Mouse (Mus musculus) forebrain, embryonic 14.5 days (tissue): ENCODE data around the gene Cnpy1. TPM values are rescaled to one million over a fixed set of nuclear protein-coding genes. Genes with fewer than 3 reads are reported as not detected.

Experiments
- ATAC-seq: fragments of 200-750 bp; cut with Nextera tagmentation; 2 replicates; pipeline ENCODE4 v1.8.0; 2017; ENCODE audit warnings: mild to moderate bottlenecking, moderate library complexity
- DNase-seq: peaks from one replicate; pipeline ENCODE4 v3.0.0-alpha.2; 2015; ENCODE audit warnings: low spot score
- H3K27ac ChIP-seq: fragments of 300-500 bp; sonication (generic); 2 replicates; pipeline ENCODE4 v1.5.1; 2014; ENCODE audit warnings: low read depth, mild to moderate bottlenecking, control low read depth, low read length, moderate library complexity
- H3K27me3 ChIP-seq: fragments of 300-500 bp; sonication (generic); replicated peaks from 2 replicates; pipeline ENCODE4 v1.6.1; 2014; ENCODE audit warnings: low read length, control low read depth, mixed read lengths; ENCODE audit not compliant: control insufficient read depth, insufficient read depth
- H3K36me3 ChIP-seq: fragments of 300-500 bp; sonication (generic); 2 replicates; pipeline ENCODE4 v1.6.1; 2014; ENCODE audit warnings: low read length, control low read depth; ENCODE audit not compliant: control insufficient read depth, insufficient read depth
- H3K4me1 ChIP-seq: fragments of 300-500 bp; sonication (generic); 2 replicates; pipeline ENCODE4 v1.6.1; 2014; ENCODE audit warnings: antibody characterized with exemption, low read length, control low read depth; ENCODE audit not compliant: control insufficient read depth, insufficient read depth
- H3K4me2 ChIP-seq: fragments of 300-500 bp; sonication (generic); 2 replicates; pipeline ENCODE4 v1.6.1; 2014; ENCODE audit warnings: mild to moderate bottlenecking, control low read depth, low read length
- H3K4me3 ChIP-seq: fragments of 300-500 bp; sonication (generic); 2 replicates; pipeline ENCODE4 v1.5.1; 2014; ENCODE audit warnings: low read depth, low read length, control low read depth
- H3K9ac ChIP-seq: fragments of 300-500 bp; sonication (generic); 2 replicates; pipeline ENCODE4 v1.6.1; 2014; ENCODE audit warnings: mild to moderate bottlenecking, low read length, control low read depth, moderate library complexity
- H3K9me3 ChIP-seq: fragments of 300-500 bp; sonication (generic); replicated peaks from 2 replicates; pipeline ENCODE4 v1.6.1; 2016; ENCODE audit warnings: low read length, control low read depth, mixed read lengths; ENCODE audit not compliant: control insufficient read depth
- WGBS: fragments of 180-500 bp; shearing (Covaris S2); extraction: QIAGEN DNeasy Blood & Tissue Kit; methylation state at CpG from one replicate; pipeline ENCODE4 v1.1.7; 2014; 5-methylcytosine and 5-hydroxymethylcytosine counted together
- polyA plus RNA-seq: library from polyadenylated mRNA; unstranded; fragments of >200 nt; fragmentation: Nextera tagmentation; extraction: Ambion mirVana; gene quantifications from 2 replicates; pipeline ENCODE4 v1.2.1, GENCODE M21; 2014

Gene Cnpy1
- polyA plus RNA-seq, 1 experiment from 2014 or later: 1.1 TPM

DNA sequence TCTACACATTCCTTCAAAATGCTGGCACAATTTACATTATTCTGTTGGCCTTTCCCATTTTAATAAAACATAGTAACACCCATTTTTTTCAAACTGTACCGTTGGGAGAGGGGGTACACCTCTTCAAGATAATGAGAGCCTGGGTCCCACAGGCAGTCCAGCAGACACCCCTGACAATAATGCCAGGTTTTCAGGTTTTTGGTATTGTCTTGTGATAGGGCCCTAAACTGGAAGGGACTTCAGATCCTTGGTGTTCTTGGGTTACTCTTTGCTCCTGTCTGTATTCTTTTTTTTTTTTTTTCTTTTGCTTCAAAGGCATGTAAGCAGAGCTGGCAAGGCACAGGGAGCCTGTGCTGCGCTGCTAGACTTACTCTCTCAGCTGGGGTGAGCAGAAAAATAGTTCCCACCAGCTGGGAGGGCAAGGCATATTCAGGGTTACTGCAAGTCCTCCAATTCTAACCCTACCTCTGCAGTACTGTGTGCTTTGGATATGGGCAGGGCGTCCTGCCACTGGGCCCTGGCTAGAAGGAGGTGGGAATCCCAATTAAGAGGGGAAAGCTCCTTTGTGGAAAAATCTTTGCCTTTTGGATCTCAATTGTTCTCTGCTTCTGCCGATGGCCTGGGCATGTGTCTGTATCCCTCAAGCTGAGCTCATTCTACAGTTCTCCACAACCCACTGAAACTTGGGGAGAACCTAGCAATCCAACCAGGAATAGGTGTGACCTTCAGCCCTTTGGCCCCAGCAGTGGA lies 72.5 kb downstream of the Cnpy1 start:
- Histone ChIP-seq H3K4me1 (no peaks in the 10 kb centered on the region), H3K27ac (no peak overlapping the region), H3K4me3 (no peak overlapping the region), H3K9ac (no peak overlapping the region), H3K4me2 (no peak overlapping the region), H3K27me3 (peaks cover 87% of the 10 kb centered on the region), H3K36me3 (no peaks in the 10 kb centered on the region), H3K9me3 (no peaks in the 10 kb centered on the region)
- WGBS: 0% methylated on average over 4 of the region's 4 CpGs
- DNase-seq: no peak
- no peak for ATAC-seq

DNA sequence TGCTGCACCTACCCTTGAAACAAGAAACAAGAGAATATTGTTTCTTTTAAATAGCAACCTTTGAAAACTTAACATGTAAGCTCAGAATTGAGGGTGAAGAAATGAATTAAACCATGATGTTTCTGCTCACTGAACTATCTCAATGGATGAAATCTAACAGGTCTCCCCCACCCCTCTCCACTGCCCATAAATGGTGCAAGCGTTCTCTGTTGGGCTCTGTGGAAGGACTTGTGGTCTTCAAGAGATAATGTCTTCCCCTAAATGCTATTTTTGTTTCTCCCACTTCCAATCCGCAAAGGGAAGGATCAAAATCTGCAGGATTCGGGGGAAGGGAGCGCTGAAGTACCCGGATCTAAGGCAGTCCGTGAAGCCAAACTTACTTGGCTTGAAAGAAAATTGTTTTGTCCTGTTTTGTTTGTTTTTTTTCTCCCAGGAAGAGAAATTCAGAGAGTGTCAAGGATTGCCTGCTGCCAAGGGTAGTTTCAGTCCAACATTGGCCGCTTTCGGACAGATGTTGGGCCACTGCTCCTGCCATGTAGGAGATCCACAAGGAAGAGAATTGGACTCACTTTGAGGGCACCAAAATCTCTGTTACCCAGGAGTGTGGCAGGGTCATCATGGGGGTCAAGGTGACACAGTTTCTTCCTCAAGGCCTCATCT lies 73.2 kb downstream of the Cnpy1 start:
- peaks cover 90% of the 10 kb centered on the region for H3K27me3 ChIP-seq
- no peaks in the 10 kb centered on the region for H3K9me3 ChIP-seq
- ATAC-seq (no peak), DNase-seq (no peak)
- no peaks in the 10 kb centered on the region for H3K4me1 ChIP-seq
- H3K36me3 ChIP-seq: no peaks in the 10 kb centered on the region
- H3K27ac ChIP-seq: no peak overlapping the region
- no peak overlapping the region for H3K4me3 ChIP-seq
- 2% methylated on average over 8 of the region's 8 CpGs for WGBS
- no peak overlapping the region for H3K4me2 ChIP-seq
- H3K9ac ChIP-seq: no peak overlapping the region

DNA sequence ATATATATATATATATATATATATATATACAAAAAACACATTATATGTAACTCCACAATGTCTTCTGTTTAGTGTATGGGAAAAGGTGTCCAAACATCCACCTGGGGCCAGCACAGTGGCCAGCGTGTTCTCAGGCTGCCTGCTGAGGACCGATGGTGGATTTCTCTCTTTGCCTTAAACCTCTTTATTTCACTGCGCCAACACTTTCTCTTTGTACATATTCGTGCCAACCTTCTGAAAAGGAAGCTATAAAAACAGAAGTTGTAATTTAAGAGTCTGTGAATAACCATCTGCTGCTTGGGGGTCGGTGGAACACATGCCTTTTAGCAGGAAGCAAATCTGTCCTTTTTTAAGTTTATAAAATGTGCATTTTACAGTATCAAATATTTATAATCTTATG lies 73.9 kb downstream of the Cnpy1 start:
- H3K4me3 ChIP-seq: no peak overlapping the region
- H3K36me3 ChIP-seq: no peaks in the 10 kb centered on the region
- no peak for DNase-seq
- H3K4me2 ChIP-seq: no peak overlapping the region
- no peak overlapping the region for H3K9ac ChIP-seq
- H3K27ac ChIP-seq: no peak overlapping the region
- H3K9me3 ChIP-seq: no peaks in the 10 kb centered on the region
- no peak for ATAC-seq
- WGBS: 4% methylated on average over 5 of the region's 5 CpGs
- peaks cover 88% of the 10 kb centered on the region for H3K27me3 ChIP-seq
- H3K4me1 ChIP-seq: no peaks in the 10 kb centered on the region

DNA sequence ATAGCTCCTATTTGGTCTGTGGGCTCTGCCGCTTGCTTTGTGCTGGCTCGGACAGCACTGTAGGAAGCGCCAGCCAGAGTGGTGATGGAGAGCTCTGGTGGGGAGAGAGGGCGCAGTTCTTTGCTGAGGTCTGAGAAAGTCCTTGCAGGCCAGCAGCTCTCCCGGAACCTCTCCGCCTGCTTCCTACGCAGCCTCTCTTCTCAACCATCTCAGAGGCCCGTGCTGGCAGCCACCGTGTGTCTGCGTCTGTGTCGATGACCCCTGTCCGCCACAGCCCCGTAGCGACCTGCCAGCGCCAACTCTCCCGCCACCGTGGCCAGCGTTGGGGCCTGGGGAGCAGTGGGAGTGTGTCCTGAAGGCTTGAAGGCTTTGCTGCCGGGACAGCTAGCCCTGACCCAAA lies 74.7 kb downstream of the Cnpy1 start:
- Histone ChIP-seq H3K4me1 (peaks cover 6% of the 10 kb centered on the region; the same call in 1 of the 2 replicates), H3K27me3 (peaks cover 88% of the 10 kb centered on the region), H3K27ac (no peak overlapping the region), H3K36me3 (no peaks in the 10 kb centered on the region), H3K9me3 (no peaks in the 10 kb centered on the region), H3K4me2 (no peak overlapping the region), H3K4me3 (no peak overlapping the region), H3K9ac (no peak overlapping the region)
- DNase-seq (no peak), ATAC-seq (no peak)
- WGBS: under 1% methylated on average over 19 of the region's 19 CpGs

DNA sequence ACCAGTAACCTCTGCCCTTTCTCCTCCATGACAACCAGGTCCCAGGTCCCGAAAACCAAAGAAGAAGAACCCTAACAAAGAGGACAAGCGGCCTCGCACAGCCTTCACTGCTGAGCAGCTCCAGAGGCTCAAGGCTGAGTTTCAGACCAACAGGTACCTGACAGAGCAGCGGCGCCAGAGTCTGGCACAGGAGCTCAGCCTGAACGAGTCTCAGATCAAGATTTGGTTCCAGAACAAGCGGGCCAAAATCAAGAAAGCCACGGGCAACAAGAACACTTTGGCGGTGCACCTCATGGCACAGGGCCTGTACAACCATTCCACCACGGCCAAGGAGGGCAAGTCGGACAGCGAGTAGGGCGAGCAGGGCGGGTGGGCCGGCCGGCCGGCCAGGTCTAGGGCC lies 75.5 kb downstream of the Cnpy1 start:
- no peaks in the 10 kb centered on the region for H3K36me3 ChIP-seq
- 2% methylated on average over 17 of the region's 17 CpGs for WGBS
- H3K27ac ChIP-seq: no peak overlapping the region
- H3K4me2 ChIP-seq: no peak overlapping the region
- no peak for ATAC-seq
- peaks cover 9% of the 10 kb centered on the region; the same call in 1 of the 2 replicates for H3K4me1 ChIP-seq
- H3K9me3 ChIP-seq: no peaks in the 10 kb centered on the region
- H3K27me3 ChIP-seq: peaks cover 88% of the 10 kb centered on the region
- DNase-seq: no peak
- no peak overlapping the region for H3K4me3 ChIP-seq
- H3K9ac ChIP-seq: no peak overlapping the region

DNA sequence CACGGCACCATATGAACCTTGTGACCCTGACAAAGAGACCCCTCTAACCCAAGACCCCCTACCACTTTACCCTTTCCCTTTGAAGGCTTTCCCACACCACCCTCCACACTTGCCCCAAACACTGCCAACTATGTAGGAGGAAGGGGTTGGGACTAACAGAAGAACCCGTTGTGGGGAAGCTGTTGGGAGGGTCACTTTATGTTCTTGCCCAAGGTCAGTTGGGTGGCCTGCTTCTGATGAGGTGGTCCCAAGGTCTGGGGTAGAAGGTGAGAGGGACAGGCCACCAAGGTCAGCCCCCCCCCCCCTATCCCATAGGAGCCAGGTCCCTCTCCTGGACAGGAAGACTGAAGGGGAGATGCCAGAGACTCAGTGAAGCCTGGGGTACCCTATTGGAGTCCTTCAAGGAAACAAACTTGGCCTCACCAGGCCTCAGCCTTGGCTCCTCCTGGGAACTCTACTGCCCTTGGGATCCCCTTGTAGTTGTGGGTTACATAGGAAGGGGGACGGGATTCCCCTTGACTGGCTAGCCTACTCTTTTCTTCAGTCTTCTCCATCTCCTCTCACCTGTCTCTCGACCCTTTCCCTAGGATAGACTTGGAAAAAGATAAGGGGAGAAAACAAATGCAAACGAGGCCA lies 76.3 kb downstream of the Cnpy1 start:
- WGBS: 2% methylated on average over 5 of the region's 5 CpGs
- no peak for DNase-seq
- no peak overlapping the region for H3K27ac ChIP-seq
- no peak overlapping the region for H3K4me2 ChIP-seq
- no peak overlapping the region for H3K9ac ChIP-seq
- H3K36me3 ChIP-seq: no peaks in the 10 kb centered on the region
- H3K4me1 ChIP-seq: peaks cover 9% of the 10 kb centered on the region; the same call in 1 of the 2 replicates
- no peak overlapping the region for H3K4me3 ChIP-seq
- ATAC-seq: no peak
- H3K9me3 ChIP-seq: no peaks in the 10 kb centered on the region
- H3K27me3 ChIP-seq: peaks cover 89% of the 10 kb centered on the region

DNA sequence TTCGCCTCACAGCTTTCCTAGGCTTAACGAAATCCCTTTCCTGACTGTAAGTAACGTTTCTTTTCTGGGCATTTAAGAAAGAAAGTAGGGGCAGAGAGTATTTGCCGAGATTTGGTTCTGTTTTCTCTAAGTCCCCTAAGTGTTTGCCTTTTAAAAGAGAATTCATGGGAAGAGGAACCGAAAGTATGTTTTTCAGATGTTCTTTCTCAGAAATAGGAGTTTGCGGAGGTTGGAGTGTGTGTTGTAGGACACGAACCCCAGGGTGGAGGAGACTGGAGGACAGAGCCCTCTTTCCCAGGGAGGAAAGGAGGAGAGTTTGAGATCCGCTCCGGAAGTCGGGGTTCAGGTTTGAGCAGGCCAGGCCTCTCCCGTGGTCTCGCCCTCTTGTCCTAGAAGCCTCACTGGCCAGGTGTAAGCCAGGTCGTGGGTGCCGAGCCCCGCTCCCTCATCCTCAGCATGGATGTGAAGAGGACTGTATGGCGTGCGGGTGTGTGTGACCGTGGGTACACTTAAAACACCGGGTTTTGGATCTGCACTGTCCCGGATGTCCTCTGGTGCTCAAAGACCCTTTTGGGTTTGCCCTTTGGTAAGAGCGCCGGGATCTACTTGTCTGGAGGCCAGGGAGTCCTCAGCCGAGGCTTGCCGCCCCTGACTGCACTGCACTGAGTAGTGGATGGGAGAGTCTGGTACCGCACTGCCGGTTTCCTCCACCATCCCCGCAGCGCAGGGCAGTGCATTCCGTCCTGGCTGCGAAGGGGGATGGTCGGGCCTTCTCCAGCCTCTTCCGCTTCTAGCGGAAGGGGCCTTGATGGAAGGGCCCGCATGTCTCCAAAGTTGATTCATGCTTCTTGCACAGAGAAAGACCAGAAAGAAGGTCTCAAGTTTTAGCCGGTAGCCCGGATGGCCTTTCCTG lies 77.1 kb downstream of the Cnpy1 start:
- DNase-seq (no peak), ATAC-seq (no peak)
- H3K36me3 ChIP-seq: no peaks in the 10 kb centered on the region
- H3K9me3 ChIP-seq: no peaks in the 10 kb centered on the region
- no peak overlapping the region for H3K4me2 ChIP-seq
- peaks cover 89% of the 10 kb centered on the region for H3K27me3 ChIP-seq
- H3K27ac ChIP-seq: no peak overlapping the region
- WGBS: under 1% methylated on average over 36 of the region's 36 CpGs
- no peak overlapping the region for H3K9ac ChIP-seq
- H3K4me1 ChIP-seq: peaks cover 9% of the 10 kb centered on the region; the same call in 1 of the 2 replicates
- no peak overlapping the region for H3K4me3 ChIP-seq

DNA sequence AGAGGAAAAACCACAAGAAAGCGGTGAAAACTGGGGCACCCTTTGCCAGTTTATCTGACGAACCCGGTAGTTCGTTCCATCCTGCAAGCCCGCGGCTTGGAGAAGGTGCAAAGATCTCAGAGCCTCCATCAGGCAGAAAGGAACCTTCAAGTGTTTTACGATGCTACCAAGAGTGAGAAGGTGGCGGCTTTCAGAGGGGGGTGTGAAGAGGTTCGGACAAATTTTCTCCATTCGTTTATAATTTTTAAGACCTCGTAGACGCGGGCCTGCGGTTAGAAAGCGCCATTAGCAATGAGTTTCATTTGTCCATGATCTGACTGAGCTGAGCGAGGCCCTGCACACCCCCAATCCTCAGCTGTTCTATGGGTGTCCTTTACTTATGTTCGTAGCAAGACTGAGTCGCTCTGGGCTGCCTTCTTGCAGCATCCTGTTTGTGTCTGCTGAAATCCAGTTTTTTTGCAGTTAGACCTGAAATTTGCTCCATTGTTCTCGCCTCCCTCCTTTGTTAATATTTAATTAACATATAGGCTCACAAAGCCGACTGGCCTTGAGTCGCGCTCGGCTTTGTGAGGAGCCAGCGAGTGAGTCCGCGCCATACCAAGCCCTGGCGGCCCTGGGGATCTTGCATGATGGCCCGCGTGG lies 77.9 kb downstream of the Cnpy1 start:
- DNase-seq (no peak), ATAC-seq (no peak)
- Histone ChIP-seq H3K36me3 (no peaks in the 10 kb centered on the region), H3K27ac (no peak overlapping the region), H3K4me1 (peaks cover 9% of the 10 kb centered on the region; the same call in 1 of the 2 replicates), H3K4me2 (no peak overlapping the region), H3K9me3 (no peaks in the 10 kb centered on the region), H3K9ac (no peak overlapping the region), H3K27me3 (peaks cover 88% of the 10 kb centered on the region), H3K4me3 (no peak overlapping the region)
- WGBS: under 1% methylated on average over 29 of the region's 29 CpGs
